Mouse (Mus musculus) liver, adult 2 months (tissue): ENCODE measurements around the gene Fsip1. TPM values are rescaled to one million over a fixed set of nuclear protein-coding genes. Genes with fewer than 3 reads are reported as not detected.

Source experiments
- DNase-seq: peaks from one replicate; pipeline ENCODE4 v3.0.0-alpha.2; 2011; ENCODE audit warnings: low read depth, low spot score; ENCODE audit errors: extremely low read depth
- H3K27ac ChIP-seq: fragments of 200-500 bp; replicated peaks from 2 replicates; pipeline ENCODE4 v1.5.1; 2012; ENCODE audit warnings: low read depth, mild to moderate bottlenecking, control low read depth, inconsistent platforms, low read length; ENCODE audit not compliant: insufficient read depth
- H3K27me3 ChIP-seq: fragments of 200-500 bp; 2 replicates; pipeline ENCODE4 v1.6.1; 2012; ENCODE audit warnings: mild to moderate bottlenecking, moderate library complexity, low read length, inconsistent platforms; ENCODE audit not compliant: control insufficient read depth, insufficient read depth
- H3K36me3 ChIP-seq: fragments of 200-500 bp; 2 replicates; pipeline ENCODE4 v1.6.1; 2012; ENCODE audit warnings: low read length, inconsistent platforms; ENCODE audit not compliant: control insufficient read depth, insufficient read depth
- H3K4me1 ChIP-seq: fragments of 200-500 bp; 2 replicates; pipeline ENCODE4 v1.6.1; 2011; ENCODE audit warnings: low read length; ENCODE audit not compliant: control insufficient read depth, insufficient read depth
- H3K4me3 ChIP-seq: fragments of 200-500 bp; 2 replicates; pipeline ENCODE4 v1.5.1; 2011; ENCODE audit warnings: low read depth, mild to moderate bottlenecking, control low read depth, low read length, moderate library complexity; ENCODE audit not compliant: insufficient read depth
- H3K79me2 ChIP-seq: fragments of 200-500 bp; 2 replicates; pipeline ENCODE4 v1.6.1; 2012; ENCODE audit warnings: inconsistent platforms, mild to moderate bottlenecking, low read length, moderate library complexity; ENCODE audit not compliant: control insufficient read depth, insufficient read depth
- H3K9ac ChIP-seq: fragments of 200-500 bp; 2 replicates; pipeline ENCODE4 v1.6.1; 2012; ENCODE audit warnings: low read depth, mild to moderate bottlenecking, control low read depth, inconsistent platforms, low read length
- CTCF ChIP-seq: fragments of 200-500 bp; IDR thresholded peaks from 2 replicates; pipeline ENCODE4 v1.5.1; 2011; ENCODE audit warnings: low read depth, low read length, control low read depth
- POLR2A ChIP-seq: fragments of 200-500 bp; IDR thresholded peaks from 2 replicates; pipeline ENCODE4 v1.6.1; 2011; ENCODE audit warnings: low read length, control low read depth; ENCODE audit not compliant: insufficient read depth; ENCODE audit errors: extremely low read depth
- WGBS: fragments of 180-500 bp; shearing (Covaris S2); methylation state at CpG from one replicate; pipeline ENCODE4 v1.1.7; 2018; 5-methylcytosine and 5-hydroxymethylcytosine counted together
- polyA plus RNA-seq: library from polyadenylated mRNA; depleted of rRNA; stranded (reverse); fragments of >200 nt; gene quantifications from 2 replicates; pipeline ENCODE4 v1.2.3, GENCODE M21; 2012
- total RNA-seq: library from RNA; depleted of rRNA; stranded (reverse); fragments of >200 nt; gene quantifications from 2 replicates; pipeline ENCODE4 v1.2.3, GENCODE M21; 2014

The Fsip1 gene
- total and polyA plus RNA-seq, 2 experiments: 0.05 to 0.09 TPM

GRCm38 (mm10) chr2:118204646-118205045, 52.1 kb downstream of the Fsip1 start:
- DNase-seq: no peak
- no peaks in the 10 kb centered on the region for H3K79me2 ChIP-seq
- WGBS: 85% methylated on average over 4 of the region's 4 CpGs
- H3K27me3 ChIP-seq: no peaks in the 10 kb centered on the region
- no peak overlapping the region for H3K4me3 ChIP-seq
- no peak overlapping the region for H3K27ac ChIP-seq
- H3K4me1 ChIP-seq: no peaks in the 10 kb centered on the region
- TF ChIP-seq POLR2A: no peak
- TF ChIP-seq CTCF: no peak
- no peaks in the 10 kb centered on the region for H3K36me3 ChIP-seq
- no peak overlapping the region for H3K9ac ChIP-seq

GRCm38 (mm10) chr2:118203739-118204461, 52.9 kb downstream of the Fsip1 start:
- H3K27ac ChIP-seq: no peak overlapping the region
- no peaks in the 10 kb centered on the region for H3K27me3 ChIP-seq
- 62% methylated on average over 16 of the region's 16 CpGs for WGBS
- H3K4me3 ChIP-seq: no peak overlapping the region
- no peak for TF ChIP-seq CTCF
- no peak for TF ChIP-seq POLR2A
- no peaks in the 10 kb centered on the region for H3K36me3 ChIP-seq
- H3K9ac ChIP-seq: no peak overlapping the region
- DNase-seq: no peak
- no peaks in the 10 kb centered on the region for H3K4me1 ChIP-seq
- no peaks in the 10 kb centered on the region for H3K79me2 ChIP-seq

- H3K9ac ChIP-seq: no peak overlapping the region
- no peak for DNase-seq
- H3K36me3 ChIP-seq: no peaks in the 10 kb centered on the region
- H3K27ac ChIP-seq: no peak overlapping the region
- H3K4me3 ChIP-seq: no peak overlapping the region
- no peaks in the 10 kb centered on the region for H3K79me2 ChIP-seq
- H3K4me1 ChIP-seq: no peaks in the 10 kb centered on the region
- H3K27me3 ChIP-seq: no peaks in the 10 kb centered on the region
- TF ChIP-seq POLR2A (no peak), CTCF (no peak)
- 71% methylated on average over 2 of the region's 2 CpGs for WGBS
These were observed 53.8 kb downstream of the Fsip1 start for GRCm38 (mm10) chr2:118202934-118203333.

- H3K4me1 ChIP-seq: no peaks in the 10 kb centered on the region
- H3K4me3 ChIP-seq: no peak overlapping the region
- H3K79me2 ChIP-seq: no peaks in the 10 kb centered on the region
- no peaks in the 10 kb centered on the region for H3K27me3 ChIP-seq
- no peak overlapping the region for H3K27ac ChIP-seq
- TF ChIP-seq CTCF (no peak), POLR2A (no peak)
- no peak for DNase-seq
- no peaks in the 10 kb centered on the region for H3K36me3 ChIP-seq
- H3K9ac ChIP-seq: no peak overlapping the region
These were observed 54.8 kb downstream of the Fsip1 start for GRCm38 (mm10) chr2:118201983-118202382.

GRCm38 (mm10) chr2:118199867-118200266, 56.9 kb downstream of the Fsip1 start:
- 8% methylated on average over 5 of the region's 5 CpGs for WGBS

GRCm38 (mm10) chr2:118196966-118197365, 59.8 kb downstream of the Fsip1 start:
- Histone ChIP-seq H3K79me2 (no peaks in the 10 kb centered on the region), H3K4me3 (no peak overlapping the region), H3K27me3 (no peaks in the 10 kb centered on the region), H3K4me1 (no peaks in the 10 kb centered on the region), H3K27ac (no peak overlapping the region), H3K36me3 (no peaks in the 10 kb centered on the region), H3K9ac (no peak overlapping the region)
- TF ChIP-seq CTCF (no peak), POLR2A (no peak)
- WGBS: 87% methylated on average over 3 of the region's 3 CpGs
- no peak for DNase-seq

More at GRCm38 (mm10) chr2:118199867-118200266, 56.9 kb downstream of the Fsip1 start:
- no peak overlapping the region for H3K27ac ChIP-seq
- H3K4me1 ChIP-seq: no peaks in the 10 kb centered on the region
- no peaks in the 10 kb centered on the region for H3K27me3 ChIP-seq
- H3K4me3 ChIP-seq: no peak overlapping the region
- no peak for TF ChIP-seq POLR2A
- peak; percentile 86 for TF ChIP-seq CTCF
- H3K9ac ChIP-seq: no peak overlapping the region
- DNase-seq: peak; percentile 36
- no peaks in the 10 kb centered on the region for H3K36me3 ChIP-seq
- no peaks in the 10 kb centered on the region for H3K79me2 ChIP-seq
